Mouse (Mus musculus): ENCODE results near the gene Tmem30b. TPM values are rescaled to one million over a fixed set of nuclear protein-coding genes. Genes with fewer than 3 reads are reported as not detected.
A peak's percentile ranks its signal among the peaks of the same experiment; 100 is the strongest.

The Tmem30b gene
- polyA plus RNA-seq (2015; fragmentation: Nextera tagmentation; extraction: Ambion mirVana) = 19.3 and 19.4 TPM in 2 replicates

DNA sequence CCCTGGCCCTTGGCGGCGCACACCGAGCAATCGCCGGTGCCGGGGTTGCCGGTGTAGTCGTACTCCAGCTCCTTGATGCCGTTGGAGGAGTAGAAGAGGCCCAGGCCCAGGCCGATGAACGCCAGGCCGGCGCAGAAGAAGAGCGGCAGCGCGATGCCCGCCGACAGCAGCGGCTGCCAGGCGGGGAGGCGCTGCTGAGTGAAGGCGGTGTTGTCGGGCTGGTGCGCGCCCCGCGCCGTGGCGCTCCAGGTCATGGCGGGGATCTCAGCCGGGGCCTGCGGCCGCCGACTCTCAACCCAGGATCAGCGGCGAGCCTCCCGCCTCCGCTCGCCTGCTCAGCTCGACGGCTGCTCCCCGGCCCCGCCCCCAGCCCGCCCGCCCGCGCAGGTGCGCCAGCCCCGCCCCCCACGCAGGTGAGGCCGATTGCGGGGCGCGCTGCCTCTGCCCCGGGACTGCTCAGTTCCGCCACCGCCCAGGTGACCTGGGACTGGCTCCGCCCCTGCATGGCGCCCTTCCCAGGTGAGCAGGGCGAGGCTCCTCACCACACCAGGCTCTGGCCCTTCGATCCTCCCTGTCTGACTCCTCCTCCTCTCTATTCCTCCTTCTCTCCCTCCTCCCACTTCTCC lies at the start of gene Tmem30b:
Gene Tmem30b (minus strand): TSS at position 307 of the 626 bp plus-strand sequence.
- 6% methylated on average over 24 of the region's 61 CpGs for WGBS
- H3K4me2 ChIP-seq (replicated peaks; ENCODE audit: low read depth, low read length) = peak within 1 kb of the TSS; percentile 73
- no peaks in the 10 kb centered on the region for H3K36me3 ChIP-seq (ENCODE audit: insufficient read depth, low read length)
- no peaks in the 10 kb centered on the region for H3K9me3 ChIP-seq (ENCODE audit: low read length)
- peak within 1 kb of the TSS; percentile 26 for H3K9ac ChIP-seq (replicated peaks; ENCODE audit: low read depth)
- peak within 1 kb of the TSS; percentile 46 for H3K4me3 ChIP-seq (ENCODE audit: low read depth, low read length)
- peaks cover 30% of the 10 kb centered on the region for H3K27me3 ChIP-seq (replicated peaks; ENCODE audit: insufficient read depth, low read length)
- ATAC-seq (peak; percentile 94), DNase-seq (ENCODE audit: low spot score) (peak; percentile 81)
- peak within 1 kb of the TSS; percentile 32; the same call in 1 of the 2 replicates for H3K27ac ChIP-seq (ENCODE audit: low read length)
- H3K4me1 ChIP-seq (ENCODE audit: insufficient read depth, low read depth, low read length) = no peaks in the 10 kb centered on the region
- no peak for TF ChIP-seq CTCF (IDR thresholded peaks at IDR 0.05)
- no peak for TF ChIP-seq EP300 (IDR thresholded peaks at IDR 0.05)

DNA sequence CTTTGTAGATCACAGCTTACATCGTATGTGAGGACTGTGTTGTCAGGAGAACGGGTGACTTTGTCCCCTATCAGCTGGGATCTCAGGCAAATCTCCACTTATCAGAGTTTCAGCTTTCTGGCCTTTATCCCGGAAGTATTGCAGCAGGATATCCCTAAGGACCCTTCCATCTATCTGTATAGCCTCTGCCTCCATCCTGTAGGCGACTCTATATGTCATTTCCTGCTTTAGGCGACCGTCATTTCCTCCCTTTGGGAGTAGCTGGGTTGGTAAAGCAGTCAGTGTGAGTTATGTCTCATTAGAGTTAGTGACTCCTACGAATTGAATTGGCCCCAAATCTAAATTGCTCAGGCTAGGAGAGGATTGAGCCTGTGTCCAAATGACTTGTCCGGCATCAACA lies 49.0 kb upstream of the Tmem30b start:
- DNase-seq (ENCODE audit: low spot score) (peak; percentile 35), ATAC-seq (peak; percentile 43)
- Histone ChIP-seq H3K27me3 (replicated peaks; ENCODE audit: insufficient read depth, low read length) (no peaks in the 10 kb centered on the region), H3K4me1 (ENCODE audit: insufficient read depth, low read depth, low read length) (peaks cover 8% of the 10 kb centered on the region; the same call in 1 of the 2 replicates), H3K4me2 (replicated peaks; ENCODE audit: low read depth, low read length) (no peak overlapping the region), H3K9me3 (ENCODE audit: low read length) (no peaks in the 10 kb centered on the region), H3K4me3 (ENCODE audit: low read depth, low read length) (no peak overlapping the region), H3K27ac (ENCODE audit: low read length) (no peak overlapping the region), H3K9ac (replicated peaks; ENCODE audit: low read depth) (no peak overlapping the region), H3K36me3 (ENCODE audit: insufficient read depth, low read length) (no peaks in the 10 kb centered on the region)
- TF ChIP-seq CTCF (IDR thresholded peaks at IDR 0.05) = no peak
- peak; percentile 77 for TF ChIP-seq EP300 (IDR thresholded peaks at IDR 0.05)
- 60% methylated on average over 8 of the region's 8 CpGs for WGBS

DNA sequence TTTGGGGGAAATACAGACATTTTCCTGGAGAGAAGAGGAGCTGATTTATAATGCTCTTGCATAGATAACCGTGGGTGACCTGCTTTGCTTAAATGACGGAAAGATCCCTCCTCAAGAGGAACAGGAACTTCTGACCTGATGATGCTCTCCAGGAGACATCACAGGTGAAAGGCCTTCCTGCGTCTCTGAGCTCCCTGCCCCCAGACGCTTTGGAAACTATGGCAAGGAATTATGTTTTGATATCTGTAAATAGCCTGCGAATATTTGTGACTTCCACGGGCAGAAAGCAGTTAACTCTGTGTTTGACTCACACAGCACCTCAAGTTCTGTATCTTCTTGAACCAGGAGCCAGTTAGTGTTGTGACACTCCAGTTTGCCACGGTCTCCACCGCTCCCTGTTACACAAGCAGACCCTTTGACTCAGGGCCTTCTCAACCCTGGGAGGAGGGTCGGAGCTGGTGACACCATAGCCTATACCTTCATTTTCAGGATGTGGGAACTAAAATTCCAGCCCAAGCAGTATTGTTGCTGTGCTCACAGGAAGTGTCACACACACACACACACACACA lies 48.1 kb upstream of the Tmem30b start:
- DNase-seq (ENCODE audit: low spot score) (no peak), ATAC-seq (no peak)
- Histone ChIP-seq H3K9ac (replicated peaks; ENCODE audit: low read depth) (no peak overlapping the region), H3K36me3 (ENCODE audit: insufficient read depth, low read length) (no peaks in the 10 kb centered on the region), H3K27ac (ENCODE audit: low read length) (no peak overlapping the region), H3K4me3 (ENCODE audit: low read depth, low read length) (no peak overlapping the region), H3K27me3 (replicated peaks; ENCODE audit: insufficient read depth, low read length) (no peaks in the 10 kb centered on the region), H3K9me3 (ENCODE audit: low read length) (no peaks in the 10 kb centered on the region), H3K4me1 (ENCODE audit: insufficient read depth, low read depth, low read length) (peaks cover 8% of the 10 kb centered on the region; the same call in 1 of the 2 replicates), H3K4me2 (replicated peaks; ENCODE audit: low read depth, low read length) (no peak overlapping the region)
- 69% methylated on average over 9 of the region's 9 CpGs for WGBS
- no peak for TF ChIP-seq CTCF (IDR thresholded peaks at IDR 0.05)
- no peak for TF ChIP-seq EP300 (IDR thresholded peaks at IDR 0.05)

DNA sequence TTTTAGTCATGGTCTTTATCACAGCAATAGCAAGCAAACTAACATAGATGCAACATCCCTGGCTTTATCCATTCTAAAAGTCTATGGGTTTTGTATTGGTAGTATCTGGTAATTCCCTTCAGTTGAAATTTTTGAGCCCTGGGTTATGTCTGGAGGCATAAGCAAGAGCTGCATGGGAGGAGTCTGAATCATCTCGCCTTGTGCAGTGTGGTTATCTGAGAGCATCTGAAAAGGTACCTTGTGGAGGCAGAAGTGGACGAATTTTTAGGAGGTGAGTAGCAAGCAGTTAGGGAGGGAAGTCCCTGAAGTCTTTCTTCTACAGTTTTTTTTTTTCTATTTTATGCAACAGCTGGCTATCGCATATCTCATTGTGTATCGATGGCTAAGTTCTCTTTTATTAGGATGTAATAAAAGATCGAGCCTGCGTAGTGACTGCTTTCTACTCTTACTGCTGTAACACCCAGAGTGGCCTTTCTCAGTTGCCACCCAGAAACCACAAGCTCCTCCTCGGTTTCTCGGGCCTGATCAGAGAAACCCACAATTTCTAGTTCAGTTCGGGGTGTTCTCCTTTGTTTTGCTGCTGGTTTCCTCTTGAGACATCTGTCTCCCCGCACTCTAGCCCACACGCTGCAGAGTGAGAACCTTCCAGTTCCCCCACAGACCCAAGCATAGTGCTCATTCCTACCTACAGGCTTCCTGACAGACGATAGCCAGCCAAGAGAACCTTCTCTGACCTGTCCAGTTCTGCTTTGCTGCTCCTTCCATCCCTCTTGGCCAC lies 47.0 kb upstream of the Tmem30b start:
- DNase-seq (ENCODE audit: low spot score) (no peak), ATAC-seq (no peak)
- Histone ChIP-seq H3K36me3 (ENCODE audit: insufficient read depth, low read length) (no peaks in the 10 kb centered on the region), H3K27me3 (replicated peaks; ENCODE audit: insufficient read depth, low read length) (no peaks in the 10 kb centered on the region), H3K4me2 (replicated peaks; ENCODE audit: low read depth, low read length) (no peak overlapping the region), H3K9ac (replicated peaks; ENCODE audit: low read depth) (no peak overlapping the region), H3K4me1 (ENCODE audit: insufficient read depth, low read depth, low read length) (peaks cover 5% of the 10 kb centered on the region; the same call in 1 of the 2 replicates), H3K4me3 (ENCODE audit: low read depth, low read length) (no peak overlapping the region), H3K9me3 (ENCODE audit: low read length) (no peaks in the 10 kb centered on the region), H3K27ac (ENCODE audit: low read length) (no peak overlapping the region)
- 77% methylated on average over 12 of the region's 12 CpGs for WGBS
- TF ChIP-seq CTCF (IDR thresholded peaks at IDR 0.05) (no peak), EP300 (IDR thresholded peaks at IDR 0.05) (no peak)

DNA sequence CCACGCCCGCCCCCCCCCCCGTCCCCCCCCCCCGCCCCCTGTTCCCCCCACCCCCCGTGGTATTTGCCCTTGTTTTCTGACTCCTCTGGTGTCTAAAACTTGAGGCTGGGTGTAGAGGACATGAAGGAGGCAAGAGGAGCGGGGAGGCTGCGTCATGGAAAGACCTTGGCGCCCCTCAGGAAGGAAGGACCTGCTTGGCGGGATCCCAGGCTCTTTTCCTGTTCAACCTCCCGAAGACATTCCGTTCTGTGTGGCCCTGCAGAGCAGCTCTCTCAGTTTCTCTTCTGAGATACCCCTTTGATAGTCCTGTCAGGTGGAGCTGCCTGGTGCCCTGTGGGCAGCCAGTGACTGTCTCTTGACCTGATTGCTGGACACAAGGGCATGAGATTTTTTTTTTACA lies 45.4 kb upstream of the Tmem30b start:
- H3K9ac ChIP-seq (replicated peaks; ENCODE audit: low read depth) = no peak overlapping the region

More for the DNA sequence above, 45.4 kb upstream of the Tmem30b start:
- ATAC-seq (peak; percentile 90), DNase-seq (ENCODE audit: low spot score) (peak; percentile 61)
- Histone ChIP-seq H3K4me3 (ENCODE audit: low read depth, low read length) (no peak overlapping the region), H3K27ac (ENCODE audit: low read length) (0 out of 2 replicates have a peak overlapping the region, but pooled peaks have one; percentile 26), H3K27me3 (replicated peaks; ENCODE audit: insufficient read depth, low read length) (no peaks in the 10 kb centered on the region), H3K36me3 (ENCODE audit: insufficient read depth, low read length) (no peaks in the 10 kb centered on the region), H3K4me2 (replicated peaks; ENCODE audit: low read depth, low read length) (no peak overlapping the region; the same call in 1 of the 2 replicates), H3K9me3 (ENCODE audit: low read length) (no peaks in the 10 kb centered on the region), H3K4me1 (ENCODE audit: insufficient read depth, low read depth, low read length) (no peaks in the 10 kb centered on the region; the same call in 1 of the 2 replicates)
- TF ChIP-seq CTCF (IDR thresholded peaks at IDR 0.05) (no peak), EP300 (IDR thresholded peaks at IDR 0.05) (peak; percentile 99)
- WGBS = 49% methylated on average over 9 of the region's 11 CpGs

Measured in lung, postnatal 0 days (tissue).